Mouse (Mus musculus): ENCODE data around the gene Pacsin3.

Gene Pacsin3

GRCm38 (mm10) chr2:91308680-91309079, 52.9 kb downstream of the Pacsin3 start:
- no peak for DNase-seq

- DNase-seq = no peak
Observed at GRCm38 (mm10) chr2:91309546-91309945, 53.8 kb downstream of the Pacsin3 start.

GRCm38 (mm10) chr2:91312578-91313311, 57.0 kb downstream of the Pacsin3 start:
- no peak for DNase-seq

- DNase-seq = no peak
Observed at GRCm38 (mm10) chr2:91314184-91314583, 58.4 kb downstream of the Pacsin3 start.

Measured in right cerebral cortex, adult 18-20 months (tissue).